Mouse (Mus musculus): ENCODE data around the gene Jund. TPM values are rescaled to one million over a fixed set of nuclear protein-coding genes. Genes with fewer than 3 reads are reported as not detected.

Jund gene
- 100 to 1,000 TPM; 528 to 702 TPM for total RNA-seq (2023)

GRCm38 (mm10) chr8:70698310-70699109, at the start of gene Jund:
Gene Jund (plus strand): TSS chr8:70698949.

GRCm38 (mm10) chr8:70660273-70660725, 38.5 kb upstream of the Jund start, which contains the start of gene Pgpep1:
Gene Pgpep1 (minus strand): TSS chr8:70660388.

GRCm38 (mm10) chr8:70673079-70673856, 25.5 kb upstream of the Jund start, which contains the start of gene Lsm4:
Gene Lsm4 (plus strand): TSS chr8:70673248.

GRCm38 (mm10) chr8:70703287-70703686, 4.5 kb downstream of the Jund start, which contains the start of gene Iqcn:
Gene Iqcn (plus strand): TSS chr8:70703457.

GRCm38 (mm10) chr8:70718297-70718696, 19.5 kb downstream of the Jund start, which contains the start of gene Gm3336:
Gene Gm3336 (plus strand): TSS chr8:70718543.

GRCm38 (mm10) chr8:70723486-70724210, 24.9 kb downstream of the Jund start, which contains the start of gene Pde4c:
Gene Pde4c (plus strand): TSS chr8:70723720.

Other genes with a start within 250 kb of the Jund start
- 1 to 10 TPM; 2.8 to 3.1 TPM for gene Klhl26, start 222.0 kb upstream of the Jund start, total RNA-seq (2023)
- not detected for gene Tmem59l, start 211.6 kb upstream of the Jund start, total RNA-seq (2023)
- not detected for gene Crlf1, start 205.8 kb upstream of the Jund start, total RNA-seq (2023)
- 10 to 100 TPM; 34.2 to 41.7 TPM for gene Rex1bd, start 192.2 kb upstream of the Jund start, total RNA-seq (2023)
- 1,000 to 10,000 TPM; 1,079 to 1,154 TPM for gene Uba52, start 188.1 kb upstream of the Jund start, total RNA-seq (2023)
- gene Fkbp8, start 171.2 kb upstream of the Jund start, total RNA-seq (2023), result 100 to 1,000 TPM; 180 to 195 TPM
- gene Kxd1, start 171.0 kb upstream of the Jund start, total RNA-seq (2023), result 10 to 100 TPM; 35.5 to 41.3 TPM
- gene Ell, start 159.5 kb upstream of the Jund start, total RNA-seq (2023), result 10 to 100 TPM; 45.8 to 47.5 TPM
- 10 to 100 TPM; 36.3 to 37.9 TPM for gene Isyna1, start 104.6 kb upstream of the Jund start, total RNA-seq (2023)
- 10 to 100 TPM; 56.0 to 61.5 TPM for gene Ssbp4, start 90.1 kb upstream of the Jund start, total RNA-seq (2023)
- 10 to 100 TPM; 80.6 to 91.2 TPM for gene Lrrc25, start 82.8 kb upstream of the Jund start, total RNA-seq (2023)
- gene Gdf15, start 66.5 kb upstream of the Jund start, total RNA-seq (2023), result under 1 TPM; 0.46 to 0.67 TPM
- 1 to 10 TPM; 2.9 to 3.7 TPM for gene Pgpep1, start 38.6 kb upstream of the Jund start, total RNA-seq (2023)
- gene Lsm4, start 25.7 kb upstream of the Jund start, total RNA-seq (2023), result 10 to 100 TPM; 45.3 to 47.9 TPM
- 1 to 10 TPM; 3.2 to 5.3 TPM for gene Iqcn, start 4.5 kb downstream of the Jund start, total RNA-seq (2023)
- under 1 TPM in 1 of 2 experiments, not detected in 1; 0.33 TPM for gene Gm3336, start 19.6 kb downstream of the Jund start, total RNA-seq (2023)
- under 1 TPM; 0.62 to 0.80 TPM for gene Pde4c, start 24.8 kb downstream of the Jund start, total RNA-seq (2023)
- gene Rab3a, start 55.7 kb downstream of the Jund start, total RNA-seq (2023), result 1 to 10 TPM; 2.4 to 4.8 TPM
- gene Mpv17l2, start 62.0 kb downstream of the Jund start, total RNA-seq (2023), result 10 to 100 TPM; 16.8 to 19.4 TPM
- 10 to 100 TPM; 20.1 to 20.5 TPM for gene Pik3r2, start 77.8 kb downstream of the Jund start, total RNA-seq (2023)
- 100 to 1,000 TPM; 165 to 179 TPM for gene Mast3, start 106.1 kb downstream of the Jund start, total RNA-seq (2023)
- 1 to 10 TPM in 1 of 2 experiments, under 1 TPM in 1; 0.31 to 1.4 TPM for gene Il12rb1, start 109.5 kb downstream of the Jund start, total RNA-seq (2023)
- 10 to 100 TPM; 11.8 to 12.8 TPM for gene Arrdc2, start 140.8 kb downstream of the Jund start, total RNA-seq (2023)
- gene Kcnn1, start 164.3 kb downstream of the Jund start, total RNA-seq (2023), result under 1 TPM in 1 of 2 experiments, not detected in 1; 0.20 TPM
- gene Ccdc124, start 175.0 kb downstream of the Jund start, total RNA-seq (2023), result 10 to 100 TPM; 31.4 to 33.4 TPM
- gene Slc5a5, start 193.8 kb downstream of the Jund start, total RNA-seq (2023), result not detected
- gene Rpl18a, start 198.5 kb downstream of the Jund start, total RNA-seq (2023), result 1,000 to 10,000 TPM; 1,308 to 1,488 TPM
- gene Map1s, start 207.0 kb downstream of the Jund start, total RNA-seq (2023), result 10 to 100 TPM; 28.5 to 40.1 TPM

Data from neutrophil, adult 59 days (primary cell).